Mouse (Mus musculus) brain, embryonic 14.5 days (tissue): ENCODE data around the gene Nrp2.

Source experiments
- CTCF ChIP-seq: fragments of 200-500 bp; IDR thresholded peaks from 2 replicates; pipeline ENCODE4 v1.5.1; 2012; ENCODE audit warnings: inconsistent platforms, mild to moderate bottlenecking, moderate library complexity, borderline replicate concordance; ENCODE audit not compliant: insufficient read depth, insufficient read length; ENCODE audit errors: extremely low read depth
- POLR2A ChIP-seq: fragments of 200-500 bp; IDR thresholded peaks from 2 replicates; pipeline ENCODE4 v1.6.1; 2012; ENCODE audit warnings: mild to moderate bottlenecking, inconsistent platforms, borderline replicate concordance; ENCODE audit not compliant: poor library complexity, insufficient read depth, insufficient read length, severe bottlenecking; ENCODE audit errors: extremely low read depth

- no peak for TF ChIP-seq CTCF
- TF ChIP-seq POLR2A = no peak
Measured at GRCm38 (mm10) chr1:62770576-62770975, 67.5 kb downstream of the Nrp2 start.
